Mouse (Mus musculus) right cerebral cortex, postnatal 10 days (tissue): ENCODE results near the gene Fcgr1.
"Not testable (repeated sequence)": the region's sequence is repeated elsewhere in the genome, so short reads cannot be mapped to it uniquely, and the experiment has no call there.

Experiments
- DNase-seq, 2 experiments: peaks; one replicate each; pipeline ENCODE4 v3.0.0; 2021; ENCODE audit warnings: low spot score in 2 of 2

Fcgr1 gene

GRCm38 (mm10) chr3:96327131-96327530 is 33.4 kb upstream of the Fcgr1 start:
- peak in 1 of 2 experiments; percentile 25 for DNase-seq

DNA sequence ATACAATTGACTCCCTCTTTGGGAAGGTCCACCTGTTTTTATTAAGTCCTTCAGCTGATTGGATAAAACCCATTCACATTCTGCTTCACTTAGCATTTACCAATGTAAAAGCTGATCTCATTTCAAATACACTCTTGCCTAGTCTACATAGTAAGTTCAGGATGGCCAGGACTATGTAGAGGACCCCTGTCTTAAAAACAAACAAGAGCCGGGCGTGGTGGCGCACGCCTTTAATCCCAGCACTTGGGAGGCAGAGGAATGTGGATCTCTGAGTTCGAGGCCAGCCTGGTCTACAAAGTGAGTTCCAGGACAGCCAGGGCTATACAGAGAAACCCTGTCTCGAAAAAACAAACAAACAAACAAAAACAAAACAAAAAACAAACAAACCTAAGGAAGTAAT is 30.0 kb upstream of the Fcgr1 start:
- not testable (repeated sequence) for DNase-seq

- DNase-seq: no peak
Measured at GRCm38 (mm10) chr3:96322609-96323008, 28.8 kb upstream of the Fcgr1 start.

- DNase-seq: peak in 1 of 2 experiments; percentile 46
Measured at GRCm38 (mm10) chr3:96321891-96322290, 28.1 kb upstream of the Fcgr1 start.

DNA sequence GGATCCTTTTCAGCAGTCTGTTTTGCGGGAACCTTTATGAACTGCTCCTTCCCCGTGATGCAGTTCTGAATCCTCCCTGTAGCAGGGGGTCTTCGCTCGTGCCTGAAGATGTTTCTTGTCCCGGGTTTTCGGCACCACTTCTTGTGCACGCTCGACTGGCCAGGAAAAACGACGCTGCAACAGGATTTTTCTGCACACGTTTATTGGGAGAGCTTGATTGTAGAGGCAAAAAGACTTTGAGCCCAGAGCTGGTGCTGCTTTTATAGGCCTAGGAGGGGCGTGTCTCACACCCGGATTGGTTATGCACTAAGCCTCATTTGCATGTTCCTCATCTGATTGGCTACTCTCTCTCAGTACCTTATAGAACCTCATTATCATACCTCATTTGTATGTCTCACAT is 26.2 kb upstream of the Fcgr1 start:
- not testable (repeated sequence) for DNase-seq

- peak; percentile 44 to 63 for DNase-seq
Measured at GRCm38 (mm10) chr3:96312341-96313098, 18.8 kb upstream of the Fcgr1 start.

DNA sequence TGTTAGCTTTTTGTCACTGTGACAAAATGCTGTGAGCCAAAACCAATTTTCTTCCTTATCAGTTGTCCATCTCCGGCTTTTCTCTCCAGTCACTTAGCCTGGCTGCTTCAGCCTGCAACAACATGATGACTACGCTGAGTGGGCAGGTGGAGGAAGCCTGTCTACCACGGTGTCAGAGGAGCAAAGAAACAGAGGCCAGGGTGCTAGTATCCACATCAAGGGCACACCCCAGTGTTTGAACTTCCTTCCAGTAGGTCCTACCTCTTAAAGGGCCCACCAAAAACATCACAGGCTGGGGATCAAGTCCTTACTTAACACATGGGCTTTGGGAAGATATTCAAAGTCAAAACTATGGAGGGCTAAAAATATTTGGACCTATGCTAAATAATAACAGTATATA is 15.7 kb upstream of the Fcgr1 start:
- no peak for DNase-seq

- no peak for DNase-seq
Measured at GRCm38 (mm10) chr3:96306506-96306905, 12.7 kb upstream of the Fcgr1 start.

DNA sequence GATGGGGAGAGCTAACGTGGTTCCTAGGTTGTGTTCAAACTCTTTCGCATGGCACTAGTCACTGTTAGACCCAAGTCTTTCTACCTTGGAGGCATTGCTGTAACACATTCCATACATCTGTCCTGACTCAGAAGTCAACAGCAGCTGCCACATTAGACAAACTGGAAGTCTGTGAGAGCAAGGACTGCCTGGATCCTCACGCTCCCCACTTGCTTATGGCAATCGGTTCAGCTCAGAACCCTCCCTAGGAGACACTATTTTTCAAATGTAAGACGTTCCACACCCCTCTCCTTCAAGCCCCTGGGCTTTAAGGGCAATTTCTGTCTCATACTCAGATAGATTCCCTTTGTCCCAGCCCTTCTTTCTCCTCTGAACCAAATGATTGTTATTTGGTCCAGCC is 8.3 kb upstream of the Fcgr1 start:
- DNase-seq: no peak

DNA sequence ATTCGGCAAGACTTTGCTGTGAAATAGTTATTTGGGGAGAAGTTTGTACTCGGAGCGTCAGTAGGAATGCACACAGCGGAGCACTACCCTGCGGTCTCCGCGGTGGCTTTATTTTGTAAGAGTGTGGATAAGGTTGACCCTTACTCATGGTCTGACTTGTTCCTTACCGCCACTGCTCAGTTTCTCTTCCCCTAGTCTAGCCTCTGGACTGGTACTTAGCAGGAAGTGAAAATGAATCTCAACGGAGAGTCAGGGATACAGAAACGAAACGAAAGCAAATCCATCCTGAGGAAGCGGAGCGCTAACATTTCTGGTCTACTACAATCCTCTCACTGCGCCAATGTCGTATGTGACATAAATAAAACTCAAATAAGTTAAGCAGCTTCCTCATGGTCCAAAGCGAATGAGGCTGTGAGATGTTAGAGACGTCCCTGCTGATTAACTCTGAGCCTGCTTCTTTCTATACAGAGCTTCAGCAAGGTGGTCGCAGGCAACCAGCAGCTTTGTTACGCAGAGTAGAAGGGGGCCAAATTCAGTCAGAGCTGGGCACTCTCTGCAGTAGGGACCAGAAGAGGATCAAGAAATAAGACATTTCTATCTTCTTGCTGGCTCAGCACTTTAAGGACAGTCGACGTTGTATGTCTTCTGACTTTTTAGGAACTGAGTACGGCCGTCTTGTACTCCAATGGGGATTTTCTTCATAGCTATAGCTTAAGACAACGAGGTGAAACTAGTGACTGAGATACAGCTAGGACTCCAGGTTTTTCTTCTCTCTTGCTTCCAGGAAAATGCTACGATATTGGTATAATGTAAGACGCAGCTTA is 7.1 kb upstream of the Fcgr1 start:
- DNase-seq: no peak

GRCm38 (mm10) chr3:96299562-96299961 is 5.8 kb upstream of the Fcgr1 start:
- no peak for DNase-seq

- no peak for DNase-seq
Measured at GRCm38 (mm10) chr3:96298360-96298759, 4.6 kb upstream of the Fcgr1 start.

DNA sequence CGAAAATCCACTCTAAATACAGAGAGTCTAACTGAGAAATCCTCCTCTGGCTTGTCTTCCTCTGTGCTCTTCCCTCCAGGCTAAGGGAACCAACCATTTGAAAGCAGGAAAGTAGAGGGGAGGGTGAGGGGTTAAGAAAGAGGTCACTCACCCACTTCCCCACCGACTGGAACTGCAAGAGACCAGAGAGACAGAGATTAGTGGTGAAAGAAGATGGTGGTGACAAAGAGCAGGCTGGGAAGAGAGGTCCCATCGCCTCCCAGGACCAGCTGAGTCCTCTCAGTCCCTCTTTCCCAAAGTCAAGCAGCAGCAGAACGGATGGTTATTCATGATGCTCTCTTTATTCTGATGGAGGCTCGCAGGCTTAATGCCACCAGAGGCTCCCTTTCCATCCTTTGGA is 401 bp downstream of the Fcgr1 start:
- no peak for DNase-seq

GRCm38 (mm10) chr3:96292641-96293040 is 1.1 kb downstream of the Fcgr1 start:
- no peak for DNase-seq

DNA sequence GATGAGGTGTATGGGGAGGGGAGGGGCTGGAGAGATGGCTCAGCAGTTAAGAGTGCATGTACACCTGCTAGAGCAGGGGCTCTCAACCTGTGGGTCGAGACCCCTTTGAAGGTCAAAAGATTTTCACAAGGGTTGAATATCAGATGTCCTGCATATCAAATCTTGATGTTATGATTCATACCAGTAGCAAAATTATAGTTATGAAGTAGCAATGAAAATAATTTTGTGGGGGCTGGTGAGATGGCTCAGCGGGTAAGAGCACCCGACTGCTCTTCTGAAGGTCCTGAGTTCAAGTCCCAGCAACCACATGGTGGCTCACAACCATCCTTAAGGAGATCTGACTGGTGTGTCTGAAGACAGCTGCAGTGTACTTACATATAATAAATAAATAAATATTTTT is 3.0 kb downstream of the Fcgr1 start:
- not testable (repeated sequence) for DNase-seq

GRCm38 (mm10) chr3:96289201-96289600 is 4.6 kb downstream of the Fcgr1 start:
- DNase-seq: no peak

GRCm38 (mm10) chr3:96287334-96287733 is 6.4 kb downstream of the Fcgr1 start:
- not testable (repeated sequence) for DNase-seq

DNA sequence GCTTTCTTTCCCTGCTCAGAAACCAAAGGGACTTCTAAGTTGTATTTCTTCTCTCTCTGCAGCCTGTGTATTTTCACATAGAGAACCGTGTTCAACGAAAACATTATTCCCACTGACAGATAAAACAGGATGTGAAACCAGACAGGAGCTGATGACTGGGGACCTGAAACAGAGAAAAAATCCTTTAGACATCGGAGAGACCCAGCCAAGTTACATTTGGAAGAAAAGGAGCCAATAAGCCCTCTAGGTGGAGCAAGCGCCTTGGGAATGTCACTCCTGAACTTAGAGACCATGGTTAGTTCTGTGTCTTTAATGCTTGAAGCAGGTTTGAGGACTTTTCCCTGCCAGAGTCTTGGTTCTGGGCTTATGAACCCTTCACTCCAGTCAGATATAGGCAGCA is 9.3 kb downstream of the Fcgr1 start:
- DNase-seq: peak; percentile 61 to 69

- no peak for DNase-seq
Measured at GRCm38 (mm10) chr3:96280660-96281059, 13.1 kb downstream of the Fcgr1 start.

DNA sequence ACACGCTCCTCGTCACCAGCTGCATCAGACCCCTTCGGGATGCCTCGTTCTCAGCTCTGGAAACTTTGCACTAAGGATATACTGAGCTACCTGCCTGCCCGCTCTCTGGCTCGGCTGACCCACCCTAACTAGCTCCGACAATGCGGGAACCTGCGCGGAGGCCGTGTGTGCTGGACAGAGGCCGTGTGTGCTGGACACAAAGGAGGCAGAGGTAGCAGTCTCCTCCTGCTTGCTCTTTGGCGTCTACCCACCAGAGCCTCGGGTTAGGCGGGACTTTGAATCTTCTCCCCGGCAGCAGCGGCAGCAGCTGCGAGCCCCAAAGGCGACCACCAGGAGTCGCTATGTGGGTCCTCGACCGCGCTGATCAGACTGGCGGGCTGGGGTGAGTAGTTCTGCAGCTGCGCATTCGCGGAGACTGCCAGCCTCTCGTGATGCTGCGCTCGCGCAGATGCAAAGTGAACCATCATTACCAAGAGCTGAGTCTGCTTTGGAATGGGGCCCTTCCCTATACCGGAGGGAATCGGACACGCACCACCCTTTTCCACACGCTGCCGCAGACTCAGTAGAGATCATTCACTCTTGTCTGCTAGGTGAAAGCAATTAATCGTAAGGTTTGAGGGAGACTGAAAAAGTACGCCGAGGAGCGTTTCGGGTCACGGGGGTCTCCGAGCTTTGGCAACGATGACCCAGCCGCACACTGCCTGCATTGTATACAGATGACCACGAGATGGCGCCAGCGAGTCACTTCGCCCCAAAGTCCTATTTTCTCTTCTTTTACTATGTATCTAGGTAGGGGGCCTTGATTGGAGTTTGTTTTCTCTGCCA is 15.8 kb downstream of the Fcgr1 start:
- DNase-seq: peak; percentile 96 to 97

DNA sequence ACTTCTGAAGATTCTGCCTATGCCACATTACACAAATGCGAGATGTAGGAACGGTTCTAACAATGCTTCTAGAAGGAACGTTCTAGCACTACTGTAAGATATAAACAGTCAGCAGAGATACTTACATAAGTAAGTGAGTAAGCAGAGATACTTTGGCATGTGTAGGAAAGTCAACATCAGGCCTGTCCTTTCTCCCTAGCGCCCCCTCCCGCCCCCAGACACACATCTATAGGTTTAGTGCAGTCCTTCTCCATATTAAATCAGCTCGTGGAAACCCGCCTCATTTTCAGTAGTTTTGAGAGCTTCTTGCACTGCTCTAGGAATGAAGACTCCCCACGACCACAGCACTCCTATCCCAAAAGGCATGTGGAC is 16.4 kb downstream of the Fcgr1 start:
- peak in 1 of 2 experiments; percentile 59 for DNase-seq
